Mouse (Mus musculus) kidney, postnatal 25 days (tissue): ENCODE results near the gene Gapdh.
A peak's percentile ranks its signal among the peaks of the same experiment; 100 is the strongest.

ENCODE experiments used
- DNase-seq, 2 experiments: peaks; one replicate each; pipeline ENCODE4 v3.0.0; 2021; ENCODE audit warnings: mixed read lengths in 2 of 2

Gapdh gene

GRCm38 (mm10) chr6:125148926-125149568 is 17.2 kb downstream of the Gapdh start:
- peak; percentile 72 to 89 for DNase-seq

- peak; percentile 27 to 74 for DNase-seq
Measured at GRCm38 (mm10) chr6:125148251-125148925, 17.9 kb downstream of the Gapdh start.

- peak in 1 of 2 experiments; percentile 53 for DNase-seq
Measured at GRCm38 (mm10) chr6:125147329-125147728, 18.9 kb downstream of the Gapdh start.

- peak; percentile 41 to 77 for DNase-seq
Measured at GRCm38 (mm10) chr6:125146797-125147196, 19.5 kb downstream of the Gapdh start.

- DNase-seq: no peak
Measured at GRCm38 (mm10) chr6:125146148-125146547, 20.1 kb downstream of the Gapdh start.

- DNase-seq: peak; percentile 14 to 65
Measured at GRCm38 (mm10) chr6:125145479-125145951, 20.8 kb downstream of the Gapdh start.

GRCm38 (mm10) chr6:125145001-125145400 is 21.3 kb downstream of the Gapdh start, which contains the start of gene Iffo1:
Gene Iffo1, plus strand, starts transcription at chr6:125145241.
- DNase-seq: peak; percentile 93 to 95

GRCm38 (mm10) chr6:125143904-125144303 is 22.4 kb downstream of the Gapdh start:
- peak; percentile 32 to 65 for DNase-seq

GRCm38 (mm10) chr6:125143128-125143527 is 23.1 kb downstream of the Gapdh start:
- DNase-seq: no peak

GRCm38 (mm10) chr6:125142436-125142835 is 23.8 kb downstream of the Gapdh start:
- no peak for DNase-seq

GRCm38 (mm10) chr6:125139747-125140146 is 26.5 kb downstream of the Gapdh start:
- no peak for DNase-seq

GRCm38 (mm10) chr6:125137002-125137671 is 29.1 kb downstream of the Gapdh start:
- peak; percentile 63 to 73 for DNase-seq

GRCm38 (mm10) chr6:125132470-125132869 is 33.8 kb downstream of the Gapdh start:
- no peak for DNase-seq

GRCm38 (mm10) chr6:125131302-125132156 is 34.7 kb downstream of the Gapdh start, which contains the start of gene Nop2:
Gene Nop2, plus strand, starts transcription at chr6:125131909.
- peak; percentile 91 to 95 for DNase-seq

- no peak for DNase-seq
Measured at GRCm38 (mm10) chr6:125129710-125130402, 36.4 kb downstream of the Gapdh start.

GRCm38 (mm10) chr6:125128724-125129123 is 37.5 kb downstream of the Gapdh start:
- DNase-seq: no peak

- peak in 1 of 2 experiments; percentile 45 for DNase-seq
Measured at GRCm38 (mm10) chr6:125119387-125119786, 46.9 kb downstream of the Gapdh start.

GRCm38 (mm10) chr6:125112553-125112952 is 53.7 kb downstream of the Gapdh start:
- DNase-seq: no peak
